Comparison of ENCODE assay signal across 8 mouse cellular contexts in genomic region chr9:72533089-72533415, GRCm38 (mm10). TPM values are rescaled to one million over a fixed set of nuclear protein-coding genes. Genes with fewer than 3 reads are reported as not detected.
DNase-seq lines count a peak whose midpoint lies in the region; ATAC-seq lines count a peak whose summit lies in the region.

No protein-coding gene starts in this region.

- H3K4me1 ChIP-seq in kidney, embryonic 16.5 days (ENCODE audit: insufficient read depth, low read length), result peaks cover 12% of the 10 kb centered on the region
- peaks cover 8% of the 10 kb centered on the region for H3K4me1 ChIP-seq in hindbrain, embryonic 16.5 days (ENCODE audit: control insufficient read depth, insufficient read depth, low read depth, low read length)
- peaks cover 18% of the 10 kb centered on the region for H3K4me1 ChIP-seq in midbrain, embryonic 16.5 days (ENCODE audit: control insufficient read depth, insufficient read depth, low read length)

- H3K27me3 ChIP-seq in kidney, embryonic 16.5 days (ENCODE audit: insufficient read depth, low read length), result no peaks in the 10 kb centered on the region
- H3K27me3 ChIP-seq in hindbrain, embryonic 16.5 days (replicated peaks; ENCODE audit: control insufficient read depth, insufficient read depth, low read length), result no peaks in the 10 kb centered on the region
- no peaks in the 10 kb centered on the region for H3K27me3 ChIP-seq in midbrain, embryonic 16.5 days (ENCODE audit: control insufficient read depth, insufficient read depth, low read depth, low read length)

- peak; percentile 12; the same call in 1 of the 2 replicates for ATAC-seq in kidney, embryonic 16.5 days (ENCODE audit: low FRiP score, low TSS enrichment)
- ATAC-seq in hindbrain, embryonic 16.5 days, result no peak
- ATAC-seq in midbrain, embryonic 16.5 days, result peak; percentile 12

- WGBS in kidney, embryonic 16.5 days, result 0% methylated on average over 2 of the region's 2 CpGs
- 0% methylated on average over 2 of the region's 2 CpGs for WGBS in hindbrain, embryonic 16.5 days
- WGBS in midbrain, embryonic 16.5 days, result 0% methylated on average over 2 of the region's 2 CpGs

- peak overlapping the region; percentile 99 for H3K27ac ChIP-seq in kidney, embryonic 16.5 days (ENCODE audit: low read length)
- peak overlapping the region; percentile 100 for H3K27ac ChIP-seq in hindbrain, embryonic 16.5 days (ENCODE audit: low read depth, low read length)
- peak overlapping the region; percentile 100 for H3K27ac ChIP-seq in midbrain, embryonic 16.5 days (ENCODE audit: low read length)

- no peaks in the 10 kb centered on the region for H3K36me3 ChIP-seq in kidney, embryonic 16.5 days (ENCODE audit: insufficient read depth, low read length)
- H3K36me3 ChIP-seq in hindbrain, embryonic 16.5 days (ENCODE audit: control insufficient read depth, insufficient read depth, low read length), result no peaks in the 10 kb centered on the region
- no peaks in the 10 kb centered on the region for H3K36me3 ChIP-seq in midbrain, embryonic 16.5 days (ENCODE audit: control insufficient read depth, insufficient read depth, low read length)

- H3K9me3 ChIP-seq in kidney, embryonic 16.5 days (ENCODE audit: low read length), result no peaks in the 10 kb centered on the region
- H3K9me3 ChIP-seq in hindbrain, embryonic 16.5 days (ENCODE audit: control insufficient read depth, low read length), result no peaks in the 10 kb centered on the region
- no peaks in the 10 kb centered on the region for H3K9me3 ChIP-seq in midbrain, embryonic 16.5 days (replicated peaks; ENCODE audit: control insufficient read depth, low read length, poor library complexity, severe bottlenecking)

- peak overlapping the region; percentile 54 for H3K4me2 ChIP-seq in kidney, embryonic 16.5 days (replicated peaks; ENCODE audit: low read depth, low read length)
- H3K4me2 ChIP-seq in hindbrain, embryonic 16.5 days (ENCODE audit: low read length), result peak overlapping the region; percentile 72
- H3K4me2 ChIP-seq in midbrain, embryonic 16.5 days (ENCODE audit: low read length), result peak overlapping the region; percentile 79

- H3K9ac ChIP-seq in kidney, embryonic 16.5 days (replicated peaks; ENCODE audit: low read length), result peak overlapping the region; percentile 99
- peak overlapping the region; percentile 96 for H3K9ac ChIP-seq in hindbrain, embryonic 16.5 days (ENCODE audit: low read depth, low read length)
- H3K9ac ChIP-seq in midbrain, embryonic 16.5 days (ENCODE audit: low read depth, low read length), result peak overlapping the region; percentile 96

- DNase-seq in kidney, adult 11 months, result no peak
- peak; percentile 20 for DNase-seq in c-Kit-positive CD71-positive TER-119-positive erythroid progenitor cells, embryonic 14.5 days (ENCODE audit: low spot score)
- no peak for DNase-seq in gastrocnemius, postnatal 10 days
- DNase-seq in right cerebral cortex, postnatal 14 days, result no peak
- no peak for DNase-seq in cerebellum, postnatal 10 days

- H3K4me3 ChIP-seq in kidney, embryonic 16.5 days (ENCODE audit: low read length), result peak overlapping the region; percentile 98
- peak overlapping the region; percentile 94 for H3K4me3 ChIP-seq in hindbrain, embryonic 16.5 days (ENCODE audit: low read length)
- peak overlapping the region; percentile 94 for H3K4me3 ChIP-seq in midbrain, embryonic 16.5 days (ENCODE audit: low read depth, low read length)

RNA-seq across cellular contexts. Expression of gene Rfx7, which starts 1.0 kb away (rescaled TPM):
- 9.8 and 13.3 TPM in 2 replicates for polyA plus RNA-seq in kidney, embryonic 16.5 days (2015; fragmentation: Nextera tagmentation; extraction: Ambion mirVana)
- 12.5 and 13.2 TPM in 2 replicates for polyA plus RNA-seq in hindbrain, embryonic 16.5 days (2015; fragmentation: Nextera tagmentation; extraction: Ambion mirVana)
- polyA plus RNA-seq in midbrain, embryonic 16.5 days (2015; fragmentation: Nextera tagmentation; extraction: Ambion mirVana), result 14.9 and 17.4 TPM in 2 replicates
- 10 to 100 TPM; 30.2 to 30.4 TPM for total RNA-seq in gastrocnemius, postnatal 10 days (2021)

RNA-seq across cellular contexts. Expression of gene Tex9, which starts 41.0 kb away (rescaled TPM):
- polyA plus RNA-seq in kidney, embryonic 16.5 days (2015; fragmentation: Nextera tagmentation; extraction: Ambion mirVana), result 28.2 and 38.3 TPM in 2 replicates
- polyA plus RNA-seq in hindbrain, embryonic 16.5 days (2015; fragmentation: Nextera tagmentation; extraction: Ambion mirVana), result 32.0 and 34.6 TPM in 2 replicates
- 32.7 and 41.2 TPM in 2 replicates for polyA plus RNA-seq in midbrain, embryonic 16.5 days (2015; fragmentation: Nextera tagmentation; extraction: Ambion mirVana)
- 1 to 10 TPM; 2.4 to 3.2 TPM for total RNA-seq in gastrocnemius, postnatal 10 days (2021)
